In genomic region chr5:15935234-15935728, GRCm38 (mm10) we compare ENCODE assay signal across 8 mouse cellular contexts. TPM values are rescaled to one million over a fixed set of nuclear protein-coding genes. Genes with fewer than 3 reads are reported as not detected.
A peak's percentile ranks its signal among the peaks of the same experiment; 100 is the strongest.
DNase-seq lines count a peak whose midpoint lies in the region; ATAC-seq and TF ChIP-seq lines count a peak whose summit lies in the region.

No protein-coding gene starts in this region.

- peak overlapping the region; percentile 79 for H3K27ac ChIP-seq in embryonic facial prominence, embryonic 15.5 days (replicated peaks)
- H3K27ac ChIP-seq in heart, embryonic 15.5 days = peak overlapping the region; percentile 89
- peak overlapping the region; percentile 96 for H3K27ac ChIP-seq in limb, embryonic 10.5 days
- peak overlapping the region; percentile 96 for H3K27ac ChIP-seq in midbrain, postnatal 0 days (ENCODE audit: low read depth, low read length)

- peaks cover 10% of the 10 kb centered on the region; the same call in 1 of the 2 replicates for H3K4me1 ChIP-seq in embryonic facial prominence, embryonic 15.5 days
- peaks cover 10% of the 10 kb centered on the region for H3K4me1 ChIP-seq in heart, embryonic 15.5 days (replicated peaks)
- peaks cover 25% of the 10 kb centered on the region for H3K4me1 ChIP-seq in limb, embryonic 10.5 days
- no peaks in the 10 kb centered on the region for H3K4me1 ChIP-seq in midbrain, postnatal 0 days (ENCODE audit: insufficient read depth, low read length)

- H3K9me3 ChIP-seq in embryonic facial prominence, embryonic 15.5 days (replicated peaks) = no peaks in the 10 kb centered on the region
- no peaks in the 10 kb centered on the region for H3K9me3 ChIP-seq in heart, embryonic 15.5 days (replicated peaks)
- H3K9me3 ChIP-seq in limb, embryonic 10.5 days (replicated peaks) = no peaks in the 10 kb centered on the region
- no peaks in the 10 kb centered on the region for H3K9me3 ChIP-seq in midbrain, postnatal 0 days (ENCODE audit: low read length)

- H3K4me2 ChIP-seq in embryonic facial prominence, embryonic 15.5 days (replicated peaks) = peak overlapping the region; percentile 89
- peak overlapping the region; percentile 68 for H3K4me2 ChIP-seq in heart, embryonic 15.5 days
- H3K4me2 ChIP-seq in midbrain, postnatal 0 days (ENCODE audit: low read depth, low read length, poor library complexity, severe bottlenecking) = peak overlapping the region; percentile 72

- no peak for TF ChIP-seq CTCF in midbrain, postnatal 0 days (IDR thresholded peaks at IDR 0.05)

- H3K4me3 ChIP-seq in embryonic facial prominence, embryonic 15.5 days (replicated peaks) = peak overlapping the region; percentile 64
- peak overlapping the region; percentile 66 for H3K4me3 ChIP-seq in heart, embryonic 15.5 days
- H3K4me3 ChIP-seq in limb, embryonic 10.5 days = peak overlapping the region; percentile 75
- H3K4me3 ChIP-seq in midbrain, postnatal 0 days (ENCODE audit: low read depth, low read length) = peak overlapping the region; percentile 69

- H3K27me3 ChIP-seq in embryonic facial prominence, embryonic 15.5 days = peaks cover 13% of the 10 kb centered on the region; the same call in 1 of the 2 replicates
- H3K27me3 ChIP-seq in heart, embryonic 15.5 days = no peaks in the 10 kb centered on the region
- peaks cover 26% of the 10 kb centered on the region for H3K27me3 ChIP-seq in limb, embryonic 10.5 days (ENCODE audit: low read depth, poor library complexity, severe bottlenecking)
- H3K27me3 ChIP-seq in midbrain, postnatal 0 days (ENCODE audit: insufficient read depth, low read length) = peaks cover 9% of the 10 kb centered on the region; the same call in 1 of the 2 replicates

- DNase-seq in 3T3-L1 (ENCODE audit: low read depth, low spot score) = peak; percentile 36
- peak; percentile 55 for DNase-seq in Muller cell, postnatal 12 days (ENCODE audit: inconsistent ontology term)
- peak; percentile 80 for DNase-seq in limb, embryonic 10.5 days (ENCODE audit: low spot score)
- peak; percentile 52 for DNase-seq in midbrain, postnatal 0 days (ENCODE audit: low spot score)
- no peak for DNase-seq in thymus, postnatal 14 days
- DNase-seq in T-cell, adult 2 months (ENCODE audit: low spot score) = no peak

- no peaks in the 10 kb centered on the region for H3K36me3 ChIP-seq in embryonic facial prominence, embryonic 15.5 days
- no peaks in the 10 kb centered on the region for H3K36me3 ChIP-seq in heart, embryonic 15.5 days
- no peaks in the 10 kb centered on the region for H3K36me3 ChIP-seq in limb, embryonic 10.5 days
- H3K36me3 ChIP-seq in midbrain, postnatal 0 days (ENCODE audit: insufficient read depth, low read length) = no peaks in the 10 kb centered on the region

- under 1% methylated on average over 27 of the region's 27 CpGs for WGBS in embryonic facial prominence, embryonic 15.5 days
- WGBS in heart, embryonic 15.5 days = under 1% methylated on average over 27 of the region's 27 CpGs
- under 1% methylated on average over 26 of the region's 27 CpGs for WGBS in limb, embryonic 10.5 days
- WGBS in midbrain, postnatal 0 days = 2% methylated on average over 27 of the region's 27 CpGs

- no peak; the same call in 1 of the 2 replicates for ATAC-seq in embryonic facial prominence, embryonic 15.5 days (ENCODE audit: insufficient number of reproducible peaks, low FRiP score, low TSS enrichment, low read depth)
- peak; percentile 20; the same call in 1 of the 2 replicates for ATAC-seq in heart, embryonic 15.5 days (replicated peaks; ENCODE audit: insufficient number of reproducible peaks, insufficient read depth, low FRiP score, low read depth)
- peak; percentile 70 for ATAC-seq in midbrain, postnatal 0 days (ENCODE audit: low FRiP score)

- H3K9ac ChIP-seq in embryonic facial prominence, embryonic 15.5 days = peak overlapping the region; percentile 64
- peak overlapping the region; percentile 66 for H3K9ac ChIP-seq in heart, embryonic 15.5 days
- H3K9ac ChIP-seq in midbrain, postnatal 0 days (replicated peaks; ENCODE audit: low read length, poor library complexity, severe bottlenecking) = peak overlapping the region; percentile 83

RNA-seq across cellular contexts. Expression of gene Cacna2d1, which starts 0.8 kb away (rescaled TPM):
- polyA plus RNA-seq in embryonic facial prominence, embryonic 15.5 days (2015; fragmentation: Nextera tagmentation; extraction: Ambion mirVana) = 18.5 and 19.1 TPM in 2 replicates
- 15.5 and 17.0 TPM in 2 replicates for polyA plus RNA-seq in heart, embryonic 15.5 days (2015; fragmentation: Nextera tagmentation; extraction: Ambion mirVana)
- polyA plus RNA-seq in limb, embryonic 10.5 days (2016; fragmentation: Nextera tagmentation; extraction: Ambion mirVana) = 4.9 and 7.0 TPM in 2 replicates
- total RNA-seq in midbrain, postnatal 0 days (2014; rRNA removed) = 77.8 and 107 TPM in 2 replicates
- 38.8 and 43.3 TPM in 2 replicates for polyA plus RNA-seq in midbrain, postnatal 0 days (2015; fragmentation: Nextera tagmentation; extraction: Ambion mirVana)

Comparison
In these comparisons a context has a peak if more than half of its experiments do, and no peak if none do; other contexts are left out.
1. DNase-seq: peak in 3T3-L1 (single experiment), Muller cell, postnatal 12 days (single experiment), limb, embryonic 10.5 days (single experiment) and midbrain, postnatal 0 days (single experiment); none in thymus, postnatal 14 days (single experiment) and T-cell, adult 2 months (single experiment).
2. Peak in every context shown above with its lines, with median percentiles within 50 percentile points of each other: H3K27ac ChIP-seq, H3K4me2 ChIP-seq, H3K4me3 ChIP-seq and H3K9ac ChIP-seq.